Mouse (Mus musculus): Measurements from ENCODE around the gene Olfr824.
"Not testable (repeated sequence)": the region's sequence is repeated elsewhere in the genome, so short reads cannot be mapped to it uniquely, and the experiment has no call there.

The Olfr824 gene

DNA sequence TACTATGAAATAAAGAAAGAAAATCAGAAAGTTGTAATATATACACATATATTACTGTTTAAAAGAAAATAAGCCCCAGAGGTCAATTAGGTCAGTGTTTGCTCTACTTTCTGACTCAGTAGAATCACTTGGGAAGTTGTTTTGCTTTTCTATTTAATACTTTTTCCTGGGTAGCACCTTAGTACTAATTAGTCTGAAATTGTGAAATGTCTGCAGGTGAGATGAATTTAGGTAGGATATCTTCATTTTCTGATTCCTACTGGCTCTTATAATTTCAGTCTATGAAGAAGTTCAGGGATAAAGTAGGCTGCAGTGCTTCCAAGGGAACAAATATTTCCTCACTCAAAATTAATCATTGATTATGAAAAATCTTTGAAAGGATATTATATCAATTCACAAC is at the start of gene Olfr824:
Gene Olfr824 (minus strand): TSS at position 101 of the 400 bp plus-strand sequence.
- not testable (repeated sequence) for DNase-seq (ENCODE audit: low read depth)

DNA sequence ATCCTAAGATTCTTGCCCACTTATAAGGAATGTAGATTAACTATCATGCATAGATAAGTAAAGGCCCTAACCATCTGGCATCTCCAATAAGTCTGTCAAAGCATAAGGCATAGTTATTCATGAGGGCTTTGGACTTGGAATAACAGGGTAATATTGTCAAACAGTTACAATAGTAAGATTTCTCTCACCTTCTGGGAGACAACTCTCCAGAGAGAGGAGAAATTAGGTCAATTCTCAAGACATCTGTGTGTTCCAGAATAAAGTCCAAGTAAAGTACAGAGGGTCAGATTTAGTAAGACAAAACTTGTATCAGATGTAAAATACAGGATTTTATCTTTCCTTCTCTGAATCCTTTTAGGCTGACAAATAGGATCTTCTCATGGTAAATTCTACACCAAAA is 36.9 kb upstream of the Olfr824 start, which contains the start of gene Olfr825:
Gene Olfr825 (minus strand): TSS at position 101 of the 400 bp plus-strand sequence.
- no peak for DNase-seq (ENCODE audit: low read depth)

DNA sequence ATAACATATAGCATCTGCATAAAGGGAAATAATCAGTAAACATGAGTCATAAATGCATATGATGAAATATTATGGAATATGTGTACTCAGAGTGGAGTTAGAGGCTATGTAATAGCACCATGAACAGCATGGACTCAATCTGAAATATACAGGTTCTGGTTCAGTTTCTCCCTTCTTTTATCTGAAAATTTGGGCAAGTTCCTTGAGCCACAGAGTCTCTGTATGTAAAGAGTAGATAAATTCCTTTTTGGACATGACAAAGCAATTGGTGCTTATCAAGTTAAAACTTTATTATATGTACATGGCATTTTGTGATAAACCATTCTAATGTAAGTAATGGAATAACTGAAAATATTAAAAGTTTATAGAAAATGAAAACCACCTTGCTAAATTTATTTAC is 35.4 kb upstream of the Olfr824 start:
- no peak for DNase-seq (ENCODE audit: low read depth)

DNA sequence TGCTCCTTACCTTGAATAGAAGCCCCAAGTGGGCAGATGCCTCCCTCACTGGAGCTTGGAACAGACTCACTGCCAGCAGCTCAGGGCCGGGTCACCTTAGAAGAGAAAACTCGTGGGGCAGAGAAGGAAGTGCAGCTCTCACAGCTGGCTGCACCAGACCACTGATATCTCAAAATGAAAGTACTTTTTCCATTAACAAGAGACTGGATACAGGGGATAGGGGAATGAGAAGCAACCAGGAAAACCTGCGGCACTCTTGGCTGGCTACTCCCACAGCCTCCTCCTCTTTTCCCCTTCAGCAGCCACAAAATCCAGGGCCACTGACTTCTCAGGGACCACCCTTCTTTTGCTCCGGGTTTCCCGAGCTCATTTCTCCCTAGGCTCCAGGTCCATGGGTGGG is 14.3 kb upstream of the Olfr824 start:
- DNase-seq (ENCODE audit: low read depth): no peak

DNA sequence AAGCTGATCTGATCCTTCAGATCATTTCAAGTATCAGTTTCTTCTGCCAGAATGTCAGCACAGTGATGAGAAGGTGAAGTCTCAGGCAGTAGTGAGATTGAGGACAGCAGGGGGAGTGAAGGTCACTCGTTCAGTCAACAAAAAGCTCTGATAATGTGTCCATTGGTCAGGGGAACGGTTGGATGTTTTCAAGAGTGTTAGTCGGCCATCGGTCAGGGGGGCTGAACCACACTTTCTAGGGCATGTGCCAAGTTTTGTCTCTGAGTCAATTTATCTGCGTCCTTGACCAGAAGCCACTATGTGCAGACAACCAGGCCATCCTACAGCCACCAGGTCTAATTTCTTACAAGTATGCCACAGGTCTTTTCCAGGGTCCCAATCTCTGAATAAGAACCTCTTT is 12.7 kb upstream of the Olfr824 start:
- DNase-seq (ENCODE audit: low read depth): not testable (repeated sequence)

DNA sequence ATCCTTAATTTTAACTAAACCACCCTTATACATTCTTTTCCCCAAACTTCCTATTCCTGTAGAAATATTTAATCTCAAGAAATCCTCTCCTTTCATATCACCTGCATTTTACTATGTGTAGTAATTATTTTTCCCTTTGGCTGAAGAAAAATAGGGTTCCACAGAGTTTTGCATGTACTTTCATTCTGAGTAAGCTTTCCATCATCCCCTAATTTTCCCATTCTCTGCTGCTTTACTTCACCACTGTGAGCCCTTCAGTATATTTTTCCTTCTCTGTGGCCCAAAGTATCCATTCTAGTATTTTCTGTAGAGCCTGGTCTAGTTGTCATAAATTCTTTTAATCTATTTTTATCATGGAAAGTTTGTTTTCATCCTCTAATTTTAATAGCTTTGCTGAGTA is 5.0 kb upstream of the Olfr824 start:
- no peak for DNase-seq (ENCODE audit: low read depth)

DNA sequence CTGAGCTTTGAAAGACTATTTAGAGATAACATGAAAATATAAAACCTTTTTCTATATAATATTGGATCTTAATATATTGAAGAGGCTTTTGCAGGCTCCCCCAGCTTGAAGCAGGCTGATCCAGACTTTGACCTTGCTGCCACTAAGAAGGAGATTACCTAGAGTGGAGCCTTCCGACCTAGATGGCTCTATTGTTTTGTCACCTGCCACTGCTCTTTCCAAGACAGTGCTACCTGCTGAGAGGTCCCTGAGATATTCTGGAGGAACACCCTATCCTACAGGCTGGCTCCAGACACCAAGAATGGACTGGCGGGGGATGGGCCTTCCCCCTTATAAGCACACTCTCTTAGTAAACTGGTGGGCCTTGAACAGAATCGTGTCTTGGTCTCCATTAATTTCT is 13.8 kb downstream of the Olfr824 start:
- DNase-seq (ENCODE audit: low read depth): not testable (repeated sequence)

DNA sequence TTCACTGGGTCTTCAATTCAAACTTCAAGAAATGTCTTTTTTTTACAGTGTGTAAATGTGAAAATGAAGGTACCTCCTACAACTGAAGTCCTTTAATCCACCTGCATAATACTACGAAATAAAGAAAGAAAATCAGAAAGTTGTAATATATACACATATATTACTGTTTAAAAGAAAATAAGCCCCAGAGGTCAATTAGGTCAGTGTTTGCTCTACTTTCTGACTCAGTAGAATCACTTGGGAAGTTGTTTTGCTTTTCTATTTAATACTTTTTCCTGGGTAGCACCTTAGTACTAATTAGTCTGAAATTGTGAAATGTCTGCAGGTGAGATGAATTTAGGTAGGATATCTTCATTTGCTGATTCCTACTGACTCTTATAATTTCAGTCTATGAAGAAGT is 14.5 kb downstream of the Olfr824 start, which contains the start of gene Olfr823:
Gene Olfr823 (minus strand): TSS at position 101 of the 400 bp plus-strand sequence.
- DNase-seq (ENCODE audit: low read depth): not testable (repeated sequence)

DNA sequence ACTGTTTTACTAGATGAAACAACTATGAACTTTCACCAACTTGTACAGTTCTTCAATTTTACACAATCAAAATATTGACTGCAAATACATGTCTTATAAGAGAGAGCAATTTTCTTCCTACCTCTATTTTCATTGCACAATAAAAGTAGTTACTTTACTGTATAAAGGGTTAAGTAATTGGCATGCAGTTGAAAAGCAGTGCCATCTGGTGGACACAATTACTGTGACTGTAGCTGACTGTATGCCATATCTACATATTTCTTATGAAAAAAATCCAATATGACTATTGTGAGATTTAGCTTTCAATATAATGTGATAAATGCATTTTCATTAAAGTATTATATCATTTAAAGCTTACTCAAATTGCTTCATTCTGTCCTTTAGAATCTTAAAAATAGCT is 33.7 kb downstream of the Olfr824 start:
- DNase-seq (ENCODE audit: low read depth): peak; percentile 5

DNA sequence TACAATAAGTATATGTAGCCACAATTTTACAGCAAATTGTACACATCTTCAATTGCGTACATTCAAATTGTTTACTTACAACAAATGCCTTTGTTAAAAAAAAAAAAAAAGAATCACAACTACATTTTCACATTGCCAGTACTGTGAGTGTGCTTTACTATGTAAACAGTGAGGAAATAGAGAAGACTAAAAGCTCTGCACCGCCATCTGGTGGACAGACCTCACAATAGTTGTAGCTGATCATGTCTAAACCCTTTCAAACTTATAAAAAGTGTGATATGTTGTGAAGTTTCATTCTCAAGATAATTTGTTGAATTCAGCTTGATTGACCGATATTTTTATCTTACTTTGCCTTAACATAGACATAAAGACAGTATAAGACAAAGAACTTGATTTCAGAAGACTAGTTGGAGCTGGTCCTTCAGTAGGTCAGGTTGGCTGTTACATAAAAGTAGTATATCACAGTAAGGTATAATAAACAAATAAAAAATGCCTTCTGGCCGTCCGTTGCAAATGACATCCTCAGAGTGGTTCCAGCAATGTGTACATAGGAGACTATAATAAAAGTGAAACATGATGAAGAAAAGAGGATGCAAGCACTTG is 36.9 kb downstream of the Olfr824 start:
- peak; percentile 23 for DNase-seq (ENCODE audit: low read depth)

Measured in c-Kit-positive CD71-negative TER-119-negative erythroid progenitor cells, embryonic 14.5 days (primary cell).